Mouse (Mus musculus) induced T-regulatory cell, adult 2 months (primary cell): ENCODE measurements around the gene Myom1.

ENCODE experiments used
- DNase-seq: peaks from one replicate; pipeline ENCODE4 v3.0.0-alpha.2; 2012; ENCODE audit warnings: low read depth

The Myom1 gene

GRCm38 (mm10) chr17:71102571-71103551 is 100.4 kb downstream of the Myom1 start:
- no peak for DNase-seq

- DNase-seq: no peak
Measured at GRCm38 (mm10) chr17:71105297-71105696, 102.9 kb downstream of the Myom1 start.

GRCm38 (mm10) chr17:71106250-71106649 is 103.8 kb downstream of the Myom1 start:
- no peak for DNase-seq

GRCm38 (mm10) chr17:71110753-71111265 is 108.4 kb downstream of the Myom1 start:
- DNase-seq: no peak

- DNase-seq: no peak
Measured at GRCm38 (mm10) chr17:71112689-71113088, 110.3 kb downstream of the Myom1 start.

DNA sequence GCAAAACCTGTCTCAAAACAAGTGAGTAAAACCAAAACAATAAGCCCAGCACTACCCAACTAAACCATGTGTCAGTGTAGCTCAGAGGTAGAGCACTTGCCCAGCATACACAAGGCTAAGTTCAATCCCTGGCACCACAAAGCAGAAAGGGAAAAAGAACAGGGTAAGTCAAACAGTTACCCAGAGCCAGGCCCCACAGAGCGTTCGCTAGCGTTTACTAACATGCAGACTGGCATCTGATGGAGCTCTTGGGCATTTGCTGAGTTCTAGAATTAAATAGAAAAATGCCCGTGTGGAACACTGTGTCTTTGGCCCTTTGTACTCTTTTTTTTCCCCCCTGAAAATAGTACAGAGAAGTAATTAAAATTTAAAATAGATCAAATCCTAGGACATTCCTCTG is 111.8 kb downstream of the Myom1 start:
- no peak for DNase-seq

DNA sequence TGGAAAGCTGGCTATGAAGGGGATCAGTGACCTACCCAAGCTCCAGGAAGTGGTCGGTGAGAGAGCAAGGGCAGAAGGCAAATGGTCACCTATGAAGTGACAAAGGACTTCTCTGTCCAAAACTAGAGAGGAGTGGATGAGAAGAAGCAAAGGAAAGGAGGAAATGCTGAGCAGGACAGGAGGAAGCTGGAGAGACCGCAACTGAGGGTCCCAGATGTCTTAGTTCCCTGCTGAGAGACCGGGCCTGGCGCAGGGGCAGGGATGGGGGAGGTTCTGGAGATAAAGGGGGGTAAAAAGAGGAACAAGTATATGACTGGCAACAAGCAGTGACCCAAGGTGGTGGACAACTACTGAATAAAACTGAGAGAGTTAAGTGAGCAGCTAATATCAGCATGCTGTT is 115.5 kb downstream of the Myom1 start:
- DNase-seq: no peak

DNA sequence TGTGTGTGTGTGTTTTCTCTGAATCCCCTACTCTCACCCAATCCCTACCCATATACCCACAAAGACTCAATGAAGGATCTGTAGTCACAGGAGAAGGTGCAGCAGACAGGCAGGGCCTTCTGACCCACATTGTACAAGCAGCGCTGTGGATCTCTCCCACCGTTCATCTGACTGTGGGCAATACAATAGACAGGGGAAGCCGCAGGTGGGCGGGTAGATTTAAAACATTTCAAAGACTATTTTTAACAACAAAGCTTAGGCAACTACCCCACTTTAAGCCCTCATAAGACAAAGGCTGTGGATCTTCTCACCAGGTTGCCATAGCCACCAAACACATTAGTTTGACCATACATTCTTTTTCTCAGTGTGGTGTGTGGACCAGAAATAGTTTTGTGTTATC is 116.2 kb downstream of the Myom1 start:
- DNase-seq: peak; percentile 14

DNA sequence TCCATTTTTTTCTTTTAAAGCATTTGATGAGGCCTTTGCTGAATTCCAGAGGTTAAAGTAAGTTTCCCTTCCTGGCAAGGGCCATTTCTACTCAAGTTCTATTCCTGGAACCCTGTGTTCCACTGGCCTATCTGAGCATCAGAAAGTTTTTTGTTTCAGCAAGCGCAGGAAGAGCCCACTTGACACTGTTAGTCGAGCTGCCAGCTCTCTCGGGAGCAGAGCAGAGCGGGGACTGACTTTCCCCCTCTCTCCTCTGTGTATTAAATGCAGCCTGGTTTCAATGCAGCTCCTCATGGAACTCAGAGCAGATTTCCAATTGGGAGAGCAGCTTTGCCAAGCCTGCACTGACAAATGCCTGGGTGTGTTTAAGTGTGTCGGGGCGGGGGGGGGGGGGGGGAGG is 118.2 kb downstream of the Myom1 start:
- no peak for DNase-seq

GRCm38 (mm10) chr17:71124061-71124670 is 121.7 kb downstream of the Myom1 start:
- DNase-seq: no peak

DNA sequence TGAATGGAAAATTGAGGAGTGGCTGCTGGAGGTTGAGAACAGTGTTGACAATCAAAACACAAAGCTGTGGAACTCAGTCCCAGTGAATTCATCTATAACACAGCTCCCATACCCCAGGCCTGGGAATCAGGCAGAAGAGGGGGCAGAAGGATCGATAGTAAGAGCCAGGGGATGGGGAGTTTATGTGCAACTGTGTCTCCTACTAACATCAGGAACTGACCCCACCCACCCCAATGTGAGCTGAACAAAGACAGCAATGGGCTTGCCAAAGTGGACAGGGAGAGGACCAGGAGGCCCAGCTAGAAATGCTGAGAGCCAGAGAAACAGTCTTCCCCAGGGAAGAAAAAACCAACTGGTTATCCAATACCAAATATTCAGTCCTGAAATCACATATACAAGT is 122.2 kb downstream of the Myom1 start:
- no peak for DNase-seq

DNA sequence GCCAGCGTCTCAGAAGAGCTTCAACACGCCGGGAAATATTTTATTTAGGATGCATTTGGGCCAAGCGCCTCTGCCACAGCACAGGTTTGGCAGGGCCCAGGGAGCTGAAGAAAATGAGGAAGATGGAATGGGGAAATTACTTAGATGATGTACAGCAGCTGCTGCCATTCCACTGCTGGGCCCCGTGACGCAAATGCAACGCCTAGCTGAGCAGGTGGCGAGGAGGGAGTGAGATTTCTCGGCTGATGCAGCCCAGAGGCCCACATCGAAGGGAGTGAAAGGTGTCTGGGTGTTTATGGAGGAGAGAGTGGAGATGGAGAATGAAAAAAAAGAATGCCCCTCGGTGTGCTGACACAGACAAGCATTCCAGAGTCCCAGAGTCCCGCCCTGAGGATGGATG is 123.1 kb downstream of the Myom1 start:
- DNase-seq: no peak

- no peak for DNase-seq
Measured at GRCm38 (mm10) chr17:71126001-71126400, 123.6 kb downstream of the Myom1 start.

DNA sequence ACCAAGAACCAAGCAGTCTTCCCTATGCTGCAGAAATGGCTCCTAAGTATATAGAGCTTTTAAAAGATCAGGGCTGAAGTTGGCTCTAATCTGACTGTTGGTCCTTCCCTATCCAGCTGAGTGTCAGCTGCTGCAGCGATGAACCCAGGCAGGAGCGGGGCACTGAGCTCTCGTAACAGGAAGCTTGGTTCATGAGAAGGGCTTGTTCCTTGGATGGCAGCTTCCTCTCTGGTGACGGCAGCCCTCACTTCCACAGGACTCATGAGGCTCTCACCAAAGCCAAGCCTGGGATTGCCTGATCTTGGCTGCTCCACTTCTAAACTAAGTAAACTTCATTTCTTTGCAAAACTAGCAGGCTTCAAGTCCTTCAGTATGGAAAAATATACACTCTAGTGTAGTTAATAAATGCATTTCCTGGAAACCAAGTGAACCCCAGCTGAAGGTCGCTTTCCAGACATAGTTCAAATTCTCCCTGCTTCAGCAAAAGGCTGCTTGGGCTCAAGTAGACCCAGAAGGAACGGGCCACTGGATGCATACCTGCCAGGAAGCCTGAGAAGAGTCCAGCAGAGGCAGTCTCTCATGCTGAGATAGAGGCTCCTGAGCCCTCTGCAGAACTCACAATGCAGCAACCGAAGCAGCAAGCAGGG is 125.2 kb downstream of the Myom1 start:
- DNase-seq: no peak

GRCm38 (mm10) chr17:71129489-71130261 is 127.2 kb downstream of the Myom1 start:
- no peak for DNase-seq

DNA sequence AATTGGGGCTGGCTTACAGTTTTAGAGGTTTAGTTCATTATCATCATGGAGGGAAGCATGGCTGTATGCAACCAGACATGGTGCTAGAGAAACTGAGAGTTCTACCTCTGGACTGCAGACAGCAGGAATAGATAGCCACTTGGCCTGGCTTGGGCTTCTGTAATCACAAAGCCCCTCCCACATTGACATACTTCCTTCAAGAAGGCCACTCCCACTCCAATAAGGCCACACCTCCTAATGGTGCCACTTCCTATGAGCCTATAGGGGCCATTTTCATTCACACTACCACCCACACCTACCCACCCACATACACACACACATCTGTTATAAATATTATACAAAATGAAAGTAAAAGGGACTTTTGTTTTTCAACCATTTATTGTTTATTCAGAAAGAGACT is 129.8 kb downstream of the Myom1 start:
- peak; percentile 39 for DNase-seq

- DNase-seq: no peak
Measured at GRCm38 (mm10) chr17:71132856-71133439, 130.5 kb downstream of the Myom1 start.

DNA sequence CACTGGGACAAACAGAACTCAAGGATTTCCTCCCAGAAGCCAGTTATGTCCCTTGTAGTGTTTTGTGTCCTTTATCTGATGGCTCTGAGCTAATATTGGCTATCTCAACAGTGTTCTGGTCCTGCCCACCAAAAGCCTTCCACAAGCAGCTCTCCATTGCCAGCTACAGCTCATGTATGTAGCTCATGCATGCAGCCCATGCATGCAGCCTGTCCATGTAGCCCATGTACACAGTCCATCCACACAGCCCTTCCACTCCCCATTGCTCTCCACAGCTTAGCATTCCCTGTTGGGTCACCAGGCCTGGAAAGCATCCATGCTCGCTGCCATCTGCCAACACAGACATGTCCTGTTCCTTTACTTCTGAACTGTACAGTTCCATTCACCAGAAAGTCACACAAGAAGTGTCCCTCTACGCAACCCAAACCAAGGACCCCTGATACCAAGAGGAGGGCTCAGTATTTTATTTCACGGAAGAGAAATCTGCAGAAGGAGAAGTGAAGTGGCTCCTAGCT is 132.1 kb downstream of the Myom1 start:
- no peak for DNase-seq

- DNase-seq: no peak
Measured at GRCm38 (mm10) chr17:71135108-71135507, 132.7 kb downstream of the Myom1 start.

- DNase-seq: no peak
Measured at GRCm38 (mm10) chr17:71135866-71136265, 133.4 kb downstream of the Myom1 start.
